Mouse (Mus musculus) ovary, postnatal 10 days (tissue): ENCODE data around the gene Hoxa13.
A peak's percentile ranks its signal among the peaks of the same experiment; 100 is the strongest.

ENCODE experiments used
- DNase-seq: peaks from one replicate; pipeline ENCODE4 v3.0.0; 2022; ENCODE audit warnings: low spot score

Hoxa13 gene

GRCm38 (mm10) chr6:52208868-52209684, 51.6 kb downstream of the Hoxa13 start:
- DNase-seq: no peak

GRCm38 (mm10) chr6:52208072-52208867, 52.4 kb downstream of the Hoxa13 start, which contains the start of gene Hoxa6:
Hoxa6 (minus strand) TSS chr6:52208722.
- DNase-seq: peak; percentile 21
